Mouse (Mus musculus) bone marrow macrophage, adult 2 months (primary cell): ENCODE measurements at regions not wholly inside any gene's neighbourhood (a gene's known extent, or its start where the extent isn't known, plus 50 kb on each side); places are given as distances from the start of the nearest gene placed in this dataset.

Experiments
- CTCF ChIP-seq: IDR thresholded peaks from 2 replicates; pipeline ENCODE4 v1.5.1; 2012; ENCODE audit warnings: low read depth, mild to moderate bottlenecking, low read length, moderate library complexity
- POLR2A ChIP-seq: IDR thresholded peaks from 2 replicates; pipeline ENCODE4 v1.6.1; 2012; ENCODE audit warnings: mild to moderate bottlenecking, low read depth, low read length, borderline replicate concordance

DNA sequence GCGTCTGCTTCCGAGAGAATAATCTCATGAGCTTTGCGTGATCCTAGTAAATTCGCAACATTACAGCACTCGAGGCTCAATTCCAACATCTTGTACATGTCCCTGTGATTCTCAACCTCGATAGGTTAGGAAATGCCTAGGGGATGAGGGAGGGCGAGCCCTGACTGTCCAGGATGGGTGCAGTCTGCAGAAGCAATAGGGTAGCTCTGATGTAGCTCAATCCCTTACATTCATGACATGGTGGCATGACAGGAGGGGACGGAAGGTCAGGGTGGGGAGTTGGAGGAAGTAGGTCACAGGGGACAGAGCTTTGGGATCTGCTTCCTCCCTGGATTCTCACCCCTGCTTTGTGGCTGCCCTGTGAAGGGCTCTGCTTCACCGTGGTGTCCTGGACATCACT lies 373.3 kb downstream of the Adam3 start:
- TF ChIP-seq CTCF (no peak), POLR2A (no peak)
